Mouse (Mus musculus) bone marrow macrophage, adult 2 months (primary cell): ENCODE results near the gene Pld4. TPM values are rescaled to one million over a fixed set of nuclear protein-coding genes. Genes with fewer than 3 reads are reported as not detected.

ENCODE experiments used
- H3K27ac ChIP-seq: 2 replicates; pipeline ENCODE4 v1.5.1; 2012; ENCODE audit warnings: low read depth, low read length; ENCODE audit not compliant: insufficient read depth
- H3K4me1 ChIP-seq: 2 replicates; pipeline ENCODE4 v1.6.1; 2012; ENCODE audit warnings: low read length; ENCODE audit not compliant: control insufficient read depth, insufficient read depth
- H3K4me3 ChIP-seq: 2 replicates; pipeline ENCODE4 v1.5.1; 2012; ENCODE audit warnings: mild to moderate bottlenecking, low read length, moderate library complexity; ENCODE audit not compliant: insufficient read depth
- CTCF ChIP-seq: IDR thresholded peaks from 2 replicates; pipeline ENCODE4 v1.5.1; 2012; ENCODE audit warnings: low read depth, mild to moderate bottlenecking, low read length, moderate library complexity
- POLR2A ChIP-seq: IDR thresholded peaks from 2 replicates; pipeline ENCODE4 v1.6.1; 2012; ENCODE audit warnings: mild to moderate bottlenecking, low read depth, low read length, borderline replicate concordance
- polyA plus RNA-seq: library from polyadenylated mRNA; stranded (reverse); fragments of >200 nt; gene quantifications from 2 replicates; pipeline ENCODE4 v1.2.4, GENCODE M21; 2012; ENCODE audit not compliant: missing spikeins, insufficient read depth, insufficient read length

Gene Pld4
- 1,067 and 1,170 TPM in 2 replicates for polyA plus RNA-seq

GRCm38 (mm10) chr12:112760154-112760926 lies at the start of gene Pld4:
Gene Pld4 (plus strand): TSS chr12:112760655.
- Histone ChIP-seq H3K27ac (peak within 1 kb of the TSS; percentile 96), H3K4me3 (peak within 1 kb of the TSS; percentile 71), H3K4me1 (peaks cover 13% of the 10 kb centered on the region)
- TF ChIP-seq CTCF, result no peak
- TF ChIP-seq POLR2A, result peak; percentile 46; the same call in 1 of the 2 replicates

GRCm38 (mm10) chr12:112713984-112714383 lies 46.5 kb upstream of the Pld4 start:
- no peaks in the 10 kb centered on the region for H3K4me1 ChIP-seq
- TF ChIP-seq POLR2A (no peak), CTCF (no peak)

GRCm38 (mm10) chr12:112717140-112717539 lies 43.3 kb upstream of the Pld4 start:
- no peak overlapping the region for H3K4me3 ChIP-seq
- no peak overlapping the region for H3K27ac ChIP-seq
- H3K4me1 ChIP-seq, result no peaks in the 10 kb centered on the region
- TF ChIP-seq POLR2A (no peak), CTCF (peak; percentile 86)

More at GRCm38 (mm10) chr12:112713984-112714383, 46.5 kb upstream of the Pld4 start:
- no peak overlapping the region for H3K27ac ChIP-seq
- H3K4me3 ChIP-seq, result no peak overlapping the region

- H3K27ac ChIP-seq, result no peak overlapping the region
- no peak overlapping the region for H3K4me3 ChIP-seq
- TF ChIP-seq POLR2A (no peak), CTCF (no peak)
These were observed 41.5 kb upstream of the Pld4 start for GRCm38 (mm10) chr12:112718995-112719394.

GRCm38 (mm10) chr12:112720216-112720615 lies 40.2 kb upstream of the Pld4 start, which contains the start of gene Cep170b:
Gene Cep170b (plus strand): TSS chr12:112720455.
- H3K4me3 ChIP-seq, result no peak within 1 kb of the TSS
- H3K27ac ChIP-seq, result no peak within 1 kb of the TSS
- no peak for TF ChIP-seq POLR2A
- TF ChIP-seq CTCF, result no peak
- H3K4me1 ChIP-seq, result peaks cover 3% of the 10 kb centered on the region; the same call in 1 of the 2 replicates

More at GRCm38 (mm10) chr12:112718995-112719394, 41.5 kb upstream of the Pld4 start:
- H3K4me1 ChIP-seq, result peaks cover 3% of the 10 kb centered on the region; the same call in 1 of the 2 replicates

GRCm38 (mm10) chr12:112720890-112721423 lies 39.5 kb upstream of the Pld4 start:
- Histone ChIP-seq H3K27ac (no peak overlapping the region), H3K4me1 (peaks cover 3% of the 10 kb centered on the region; the same call in 1 of the 2 replicates), H3K4me3 (no peak overlapping the region)
- no peak for TF ChIP-seq CTCF
- no peak for TF ChIP-seq POLR2A

GRCm38 (mm10) chr12:112721424-112722239 lies 38.8 kb upstream of the Pld4 start:
- TF ChIP-seq CTCF (no peak), POLR2A (no peak)
- Histone ChIP-seq H3K4me1 (peaks cover 3% of the 10 kb centered on the region; the same call in 1 of the 2 replicates), H3K27ac (no peak overlapping the region), H3K4me3 (peak overlapping the region; percentile 68)

GRCm38 (mm10) chr12:112722240-112723027 lies 38.0 kb upstream of the Pld4 start:
- Histone ChIP-seq H3K4me3 (peak overlapping the region; percentile 68), H3K4me1 (peaks cover 3% of the 10 kb centered on the region; the same call in 1 of the 2 replicates), H3K27ac (no peak overlapping the region)
- TF ChIP-seq CTCF (no peak), POLR2A (no peak)

GRCm38 (mm10) chr12:112723028-112723330 lies 37.5 kb upstream of the Pld4 start:
- H3K4me1 ChIP-seq, result peaks cover 3% of the 10 kb centered on the region; the same call in 1 of the 2 replicates
- no peak overlapping the region for H3K27ac ChIP-seq
- peak overlapping the region; percentile 68 for H3K4me3 ChIP-seq
- TF ChIP-seq POLR2A, result no peak
- TF ChIP-seq CTCF, result no peak
